Mouse (Mus musculus) liver, adult 2 months (tissue): ENCODE data around the gene Mturn.

ENCODE experiments used
- CTCF ChIP-seq: fragments of 200-500 bp; IDR thresholded peaks from 2 replicates; pipeline ENCODE4 v1.5.1; 2011; ENCODE audit warnings: low read depth, low read length, control low read depth
- POLR2A ChIP-seq: fragments of 200-500 bp; IDR thresholded peaks from 2 replicates; pipeline ENCODE4 v1.6.1; 2011; ENCODE audit warnings: low read length, control low read depth; ENCODE audit not compliant: insufficient read depth; ENCODE audit errors: extremely low read depth

GRCm38 (mm10) chr6:54704539-54704845 is 23.1 kb downstream of the Mturn start:
- TF ChIP-seq CTCF (no peak), POLR2A (no peak)
